Mouse (Mus musculus): ENCODE results near the gene Ptpdc1. TPM values are rescaled to one million over a fixed set of nuclear protein-coding genes. Genes with fewer than 3 reads are reported as not detected.

Gene Ptpdc1
- total and polyA plus RNA-seq, 3 experiments: not detected

- in situ Hi-C loops (cut with MboI; ENCODE audit: low pct_ligation_motif_present, low pct_unique_long_range_greater_than_20kb, low sequenced_read_pairs): no loop called here
- Histone ChIP-seq H3K79me2 (replicated peaks; ENCODE audit: control insufficient read depth, extremely low read depth, insufficient read depth, poor library complexity, severe bottlenecking) (no peaks in the 10 kb centered on the region), H3K27me3 (replicated peaks) (no peaks in the 10 kb centered on the region), H3K9ac (ENCODE audit: insufficient read depth, low read depth) (no peak overlapping the region), H3K27ac (ENCODE audit: insufficient read depth, low read depth) (no peak overlapping the region), H3K4me1 (ENCODE audit: control insufficient read depth in 1 of 2, insufficient read depth in 2 of 2) (peaks cover 0 to 6% of the 10 kb centered on the region in 2 experiments; a peak in 2 of 4 replicates), H3K36me3 (replicated peaks in 1 of 2; ENCODE audit: control insufficient read depth in 1 of 2, insufficient read depth in 1 of 2, low read length in 1 of 2) (no peaks in the 10 kb centered on the region), H3K4me3 (replicated peaks in 1 of 3; ENCODE audit: low read depth in 2 of 3, low read length in 2 of 3, poor library complexity in 1 of 3) (no peak overlapping the region), H3K4me2 (ENCODE audit: insufficient read depth, low read depth, poor library complexity, severe bottlenecking) (no peak overlapping the region), H3K9me3 (replicated peaks; ENCODE audit: low read length) (no peaks in the 10 kb centered on the region)
- TF ChIP-seq MYC (IDR thresholded peaks at IDR 0.05; ENCODE audit: low read depth, low read length) (no peak), NRF1 (IDR thresholded peaks at IDR 0.05; ENCODE audit: low read depth, low read length) (no peak), KAT2A (IDR thresholded peaks at IDR 0.05; ENCODE audit: insufficient replicate concordance, low read length) (no peak), SIN3A (IDR thresholded peaks at IDR 0.05; ENCODE audit: low read length) (no peak), MAX (IDR thresholded peaks at IDR 0.05; ENCODE audit: low read length) (no peak), TCF12 (IDR thresholded peaks at IDR 0.05; ENCODE audit: low read depth, low read length) (no peak), MEF2A (IDR thresholded peaks at IDR 0.05; ENCODE audit: borderline replicate concordance, low read depth, low read length) (no peak), JUND (conservative IDR thresholded peaks at IDR 0.05; ENCODE audit: low read depth, low read length) (no peak)
- DNase-seq (ENCODE audit: extremely low read depth): no peak
- dilution Hi-C loops (cut with MboI; ENCODE audit: extremely low pct_ligation_motif_present, extremely low pct_unique_long_range_greater_than_20kb, low sequenced_read_pairs): no loop called here
Observed at GRCm38 (mm10) chr13:48553511-48553910, 72.0 kb downstream of the Ptpdc1 start.

- Histone ChIP-seq H3K79me2 (replicated peaks; ENCODE audit: control insufficient read depth, extremely low read depth, insufficient read depth, poor library complexity, severe bottlenecking) (no peaks in the 10 kb centered on the region), H3K27me3 (replicated peaks) (no peaks in the 10 kb centered on the region), H3K9ac (ENCODE audit: insufficient read depth, low read depth) (no peak overlapping the region), H3K36me3 (replicated peaks in 1 of 2; ENCODE audit: control insufficient read depth in 1 of 2, insufficient read depth in 1 of 2, low read length in 1 of 2) (no peaks in the 10 kb centered on the region), H3K4me2 (ENCODE audit: insufficient read depth, low read depth, poor library complexity, severe bottlenecking) (no peak overlapping the region), H3K9me3 (replicated peaks; ENCODE audit: low read length) (no peaks in the 10 kb centered on the region), H3K27ac (ENCODE audit: insufficient read depth, low read depth) (no peak overlapping the region), H3K4me3 (replicated peaks in 1 of 3; ENCODE audit: low read depth in 2 of 3, low read length in 2 of 3, poor library complexity in 1 of 3) (no peak overlapping the region), H3K4me1 (ENCODE audit: control insufficient read depth in 1 of 2, insufficient read depth in 2 of 2) (peaks cover 0 to 6% of the 10 kb centered on the region in 2 experiments; a peak in 2 of 4 replicates)
- dilution Hi-C loops (cut with MboI; ENCODE audit: extremely low pct_ligation_motif_present, extremely low pct_unique_long_range_greater_than_20kb, low sequenced_read_pairs): no loop called here
- in situ Hi-C loops (cut with MboI; ENCODE audit: low pct_ligation_motif_present, low pct_unique_long_range_greater_than_20kb, low sequenced_read_pairs): no loop called here
- no peak for DNase-seq (ENCODE audit: extremely low read depth)
- TF ChIP-seq RAD21 (IDR thresholded peaks at IDR 0.05; ENCODE audit: low read depth, low read length) (no peak), MEF2A (IDR thresholded peaks at IDR 0.05; ENCODE audit: borderline replicate concordance, low read depth, low read length) (no peak), TBP (conservative IDR thresholded peaks at IDR 0.05; ENCODE audit: low read depth, low read length) (no peak), POLR2AphosphoS2 (IDR thresholded peaks at IDR 0.05; ENCODE audit: low read depth, low read length) (no peak), USF1 (IDR thresholded peaks at IDR 0.05; ENCODE audit: low read depth, low read length) (no peak), HCFC1 (IDR thresholded peaks at IDR 0.05; ENCODE audit: low read depth, low read length) (no peak), GABPA (IDR thresholded peaks at IDR 0.05; ENCODE audit: insufficient replicate concordance, low read depth, low read length) (no peak), SMC3 (IDR thresholded peaks at IDR 0.05; ENCODE audit: low read depth, low read length) (no peak), E2F4 (IDR thresholded peaks at IDR 0.05; ENCODE audit: insufficient replicate concordance, low read depth, low read length) (no peak), ETS1 (conservative IDR thresholded peaks at IDR 0.05; ENCODE audit: low read depth, low read length) (no peak), PAX5 (IDR thresholded peaks at IDR 0.05; ENCODE audit: low read length) (no peak), MAFK (IDR thresholded peaks at IDR 0.05; ENCODE audit: insufficient replicate concordance, low read length) (no peak), UBTF (IDR thresholded peaks at IDR 0.05; ENCODE audit: low read depth, low read length) (no peak), SIN3A (IDR thresholded peaks at IDR 0.05; ENCODE audit: low read length) (no peak), CHD1 (IDR thresholded peaks at IDR 0.05; ENCODE audit: low read depth, low read length) (no peak), EP300 (IDR thresholded peaks at IDR 0.05; ENCODE audit: low read length) (no peak)
Observed at GRCm38 (mm10) chr13:48552181-48553090, 73.0 kb downstream of the Ptpdc1 start.
